Mouse (Mus musculus) frontal cortex, adult 2 months (tissue): ENCODE results near the gene Smg9. TPM values are rescaled to one million over a fixed set of nuclear protein-coding genes. Genes with fewer than 3 reads are reported as not detected.
"Not testable (repeated sequence)": the region's sequence is repeated elsewhere in the genome, so short reads cannot be mapped to it uniquely, and the experiment has no call there.

Source experiments
- DNase-seq, 2 experiments: peaks; one replicate each; pipeline ENCODE4 v3.0.0; 2022; ENCODE audit warnings: low spot score in 1 of 2; ENCODE audit errors: extremely low spot score in 1 of 2
- polyA plus RNA-seq: library from polyadenylated mRNA; depleted of rRNA; stranded (reverse); fragments of >200 nt; gene quantifications from 2 replicates; pipeline ENCODE4 v1.2.3, GENCODE M21; 2012

Gene Smg9
- polyA plus RNA-seq, 1 experiment: 78.1 TPM

DNA sequence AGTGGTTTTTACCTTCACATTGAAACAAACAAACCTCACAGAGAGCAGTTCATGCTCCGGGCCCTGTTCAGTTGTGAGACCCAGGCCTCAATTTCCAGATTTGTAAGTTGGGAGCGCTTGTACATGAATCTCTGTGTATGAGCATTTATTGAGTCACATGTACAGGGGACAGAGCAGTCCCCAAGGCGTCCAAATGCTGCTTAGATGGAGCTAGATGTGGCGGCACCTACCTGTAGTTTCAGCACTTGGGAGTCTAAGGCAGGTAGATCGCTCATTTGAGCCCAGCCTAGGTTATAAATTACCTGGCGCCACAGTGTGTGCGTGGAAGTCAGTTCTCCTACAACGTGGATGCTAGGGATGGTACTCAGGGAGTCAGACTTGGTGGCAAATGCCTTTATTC, 23.0 kb upstream of the Smg9 start:
- DNase-seq: no peak

DNA sequence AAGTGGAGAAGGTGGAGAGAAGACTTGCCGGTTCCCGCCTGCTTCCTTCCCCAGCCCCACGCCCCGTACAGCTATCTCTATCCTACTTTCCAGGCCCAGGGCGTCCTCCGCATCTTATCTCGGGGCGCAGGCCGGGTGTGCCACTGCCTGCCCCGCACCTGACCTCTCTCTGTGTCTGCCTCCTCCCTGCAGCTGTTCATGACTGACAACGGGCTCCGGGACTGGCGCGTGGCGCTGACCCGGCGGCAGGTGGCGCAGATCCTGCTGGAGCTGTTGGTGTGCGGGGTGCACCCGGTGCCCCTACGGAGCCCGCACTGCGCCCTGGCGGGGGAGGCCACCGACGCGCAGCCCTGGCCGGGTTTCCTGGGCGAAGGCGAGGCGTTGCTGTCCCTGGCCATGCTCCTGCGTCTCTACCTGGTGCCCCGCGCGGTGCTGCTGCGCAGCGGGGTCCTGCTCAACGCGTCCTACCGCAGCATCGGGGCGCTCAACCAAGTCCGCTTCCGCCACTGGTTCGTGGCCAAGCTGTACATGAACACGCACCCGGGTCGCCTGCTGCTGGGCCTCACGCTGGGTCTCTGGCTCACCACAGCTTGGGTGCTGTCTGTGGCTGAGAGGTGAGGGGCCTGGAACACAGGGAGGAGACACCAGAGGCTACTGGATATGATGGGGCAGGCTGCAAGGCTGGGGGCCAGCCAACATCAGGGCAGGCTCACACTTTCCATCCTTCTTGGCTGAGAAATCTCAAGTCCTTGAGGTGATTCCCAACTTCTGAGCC, 22.1 kb upstream of the Smg9 start:
- DNase-seq: no peak

DNA sequence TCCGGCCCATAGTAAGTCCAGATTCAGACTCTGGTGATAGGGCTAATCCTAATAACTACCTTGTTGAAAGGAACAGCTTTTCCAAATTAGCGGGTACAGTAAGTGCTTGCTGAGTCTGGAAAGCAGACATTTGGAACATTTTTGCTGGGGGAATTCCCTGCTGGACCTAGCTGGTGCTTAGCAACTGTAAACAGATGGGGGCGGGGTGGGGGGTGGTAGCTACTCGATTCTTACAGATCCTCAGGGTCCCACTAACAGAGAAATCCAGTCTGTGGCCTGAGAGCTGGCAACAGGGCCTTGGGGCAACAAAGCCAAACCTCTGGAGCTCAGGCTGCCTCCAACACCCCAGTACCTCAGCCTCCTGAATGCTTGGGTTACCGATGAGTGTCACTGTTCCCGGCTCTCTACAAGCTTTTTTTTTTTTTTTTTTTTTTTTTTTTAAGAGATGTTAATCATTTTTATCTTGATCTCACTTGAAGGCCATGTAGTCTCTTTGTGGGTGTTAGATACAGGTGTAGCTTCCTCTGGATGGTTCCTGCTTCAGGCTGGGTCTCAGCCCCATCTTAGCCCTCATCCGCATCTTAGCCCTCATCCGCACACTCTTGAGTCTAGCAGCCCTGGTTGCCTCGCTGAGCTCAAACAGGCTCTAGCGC, 21.2 kb upstream of the Smg9 start:
- DNase-seq: no peak

DNA sequence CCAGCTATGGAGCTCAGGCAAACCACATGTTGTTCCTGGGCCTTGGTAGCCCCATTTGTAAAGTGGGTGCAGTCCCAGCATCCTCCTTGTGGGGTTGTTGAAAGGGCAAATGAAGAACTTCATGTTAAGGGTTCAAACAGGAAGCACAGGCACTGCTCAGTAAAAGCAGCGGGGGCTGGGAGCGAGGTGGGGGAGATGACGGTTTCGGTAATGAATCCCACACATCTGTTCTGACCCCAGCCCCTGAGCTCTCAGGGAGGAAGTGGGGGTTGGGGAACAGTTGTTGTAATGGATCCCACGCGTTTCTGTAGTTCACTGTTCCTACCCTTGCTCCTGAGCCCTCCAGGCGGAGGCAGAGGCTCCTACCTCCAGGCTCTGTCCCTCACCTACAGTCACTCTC, 19.5 kb upstream of the Smg9 start:
- no peak for DNase-seq

DNA sequence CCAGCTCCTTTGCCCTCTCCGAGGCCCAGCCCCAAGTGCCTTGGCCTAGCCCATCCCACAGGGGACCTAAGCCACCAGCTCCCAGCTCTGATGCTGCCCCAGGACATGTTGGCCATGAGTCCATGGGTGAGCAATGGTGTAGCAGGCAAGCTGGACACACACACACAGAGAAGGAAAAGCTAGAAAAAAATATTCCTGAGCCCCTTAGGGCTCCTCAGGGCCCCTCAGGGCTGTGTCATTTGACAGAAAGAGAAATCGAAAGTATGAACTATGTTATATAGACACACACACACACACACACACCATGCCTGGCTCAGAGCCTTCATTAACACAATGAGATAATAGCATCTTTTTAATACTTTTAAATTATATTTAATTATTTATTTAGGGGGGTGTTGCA, 19.0 kb upstream of the Smg9 start:
- DNase-seq: no peak

DNA sequence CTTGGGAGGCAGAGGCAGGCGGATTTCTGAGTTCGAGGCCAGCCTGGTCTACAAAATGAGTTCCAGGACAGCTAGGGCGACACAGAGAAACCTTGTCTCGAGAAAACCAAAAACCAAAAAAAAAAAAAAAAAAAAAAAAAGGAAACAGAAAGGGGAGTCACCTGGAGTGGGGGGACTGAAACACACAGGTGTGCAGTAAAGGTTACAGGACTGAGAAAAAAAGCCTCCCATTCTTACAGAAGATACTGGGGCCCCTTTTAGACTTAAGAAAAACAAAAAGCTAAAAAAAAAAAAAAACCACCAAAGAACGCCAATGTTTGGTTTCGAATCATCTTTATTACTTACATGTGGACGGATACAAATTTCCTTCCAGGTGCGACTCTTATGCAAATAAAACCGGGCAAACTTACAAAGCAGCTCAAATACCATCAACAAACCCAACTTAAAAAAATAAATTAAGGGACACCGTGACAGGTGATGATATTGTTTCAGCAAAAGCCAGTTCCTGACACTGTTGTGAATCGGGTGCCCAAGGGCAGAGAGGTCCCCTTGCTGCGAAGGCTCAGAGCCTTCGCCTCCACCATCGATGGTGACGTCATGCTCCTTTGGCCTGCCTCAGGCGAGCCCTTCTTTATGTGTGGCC, 16.6 kb upstream of the Smg9 start:
- no peak for DNase-seq

DNA sequence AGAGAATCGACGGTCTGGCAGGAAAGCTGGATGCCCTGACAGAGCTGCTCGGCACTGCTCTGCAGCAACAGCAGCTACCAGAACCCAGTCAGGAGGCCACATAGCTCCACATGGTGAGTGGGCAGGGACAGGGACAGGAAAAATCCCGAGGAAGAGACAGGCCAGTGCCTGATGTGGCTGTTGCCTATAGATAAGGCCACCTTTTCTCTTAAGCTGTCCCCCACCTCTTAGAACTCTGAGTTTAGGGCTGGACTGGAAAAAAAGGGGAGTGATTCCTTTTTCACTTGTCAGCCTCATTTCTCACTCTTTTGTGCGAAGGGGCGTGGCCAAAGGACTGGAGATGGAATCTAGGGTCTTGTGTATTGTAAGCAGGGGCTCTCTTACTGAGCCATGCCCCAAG, 15.3 kb upstream of the Smg9 start:
- DNase-seq: no peak

DNA sequence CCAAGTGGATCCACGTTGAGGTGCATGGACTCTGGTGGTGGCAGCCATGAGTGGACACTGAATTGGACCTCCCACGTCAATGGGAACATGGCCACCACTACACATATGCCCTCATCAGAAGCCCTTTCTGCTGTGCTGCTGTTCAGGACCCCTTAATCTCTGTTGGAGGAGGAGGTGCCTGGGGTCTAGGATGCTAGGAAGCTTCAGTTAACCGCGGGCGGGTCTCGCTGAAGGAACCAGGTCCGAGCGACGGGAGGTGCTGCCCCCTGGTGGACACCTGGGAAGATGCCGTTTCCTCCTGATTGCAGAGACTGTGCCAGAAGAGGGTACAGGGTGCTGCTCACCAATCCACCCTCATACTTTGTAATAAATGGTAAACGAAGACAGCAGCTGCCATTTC, 14.6 kb upstream of the Smg9 start:
- peak in 1 of 2 experiments; percentile 78 for DNase-seq

DNA sequence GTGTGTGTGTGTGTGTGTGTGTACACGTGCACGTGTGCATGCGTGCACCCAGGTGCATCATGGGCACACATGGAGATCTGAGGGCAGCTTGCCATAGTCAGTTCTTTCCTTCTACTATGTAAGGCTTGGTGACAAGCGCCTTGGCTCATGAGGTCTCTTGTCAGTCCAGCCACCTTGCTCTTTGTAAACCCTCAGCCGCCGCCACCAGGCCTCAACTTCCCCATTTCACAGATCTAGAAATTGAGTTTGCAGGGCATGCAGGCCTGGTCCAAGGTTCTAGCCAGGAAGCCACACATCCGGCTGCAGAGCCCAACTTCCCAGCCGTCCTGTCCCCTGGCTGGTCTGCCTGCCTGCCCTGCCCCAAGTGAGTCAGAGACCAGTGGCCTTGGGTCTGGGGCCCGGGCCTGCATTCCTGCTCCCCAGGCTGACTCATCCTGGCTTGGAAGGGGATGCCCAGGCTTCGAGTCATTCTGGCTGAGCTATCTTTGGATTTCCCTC, 12.3 kb upstream of the Smg9 start:
- no peak for DNase-seq

DNA sequence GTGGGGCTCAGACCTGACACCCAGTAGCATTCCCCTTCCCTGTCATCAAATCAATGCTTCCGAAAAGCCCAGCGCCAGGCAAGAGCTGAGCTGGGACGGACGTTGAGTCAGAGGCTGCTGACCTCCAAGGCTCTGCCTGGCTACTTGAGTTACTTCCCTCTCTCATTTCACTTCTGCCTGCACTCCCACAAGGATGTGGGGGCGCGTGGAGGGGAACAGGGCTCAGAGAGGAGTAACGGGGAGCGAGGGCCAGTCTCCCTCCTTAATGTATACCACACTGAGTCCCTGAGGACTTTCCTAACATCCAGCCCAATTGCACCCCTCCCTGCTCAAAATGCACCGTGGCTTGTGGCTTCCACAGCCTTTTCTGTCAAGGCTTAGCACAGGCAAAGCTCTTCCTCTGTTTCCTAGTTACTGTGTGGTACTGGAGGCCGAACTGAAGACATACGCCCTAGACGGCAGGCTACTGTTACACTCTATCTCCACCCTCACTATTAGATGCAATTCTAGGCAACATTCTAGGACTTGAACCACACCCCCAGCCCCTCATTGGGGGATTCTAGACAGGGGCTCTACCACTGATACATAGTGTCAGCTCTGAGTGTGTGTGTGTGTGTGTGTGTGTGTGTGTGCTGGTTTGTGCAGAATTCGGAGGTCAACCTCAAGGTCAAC, 9.8 kb upstream of the Smg9 start:
- no peak for DNase-seq

DNA sequence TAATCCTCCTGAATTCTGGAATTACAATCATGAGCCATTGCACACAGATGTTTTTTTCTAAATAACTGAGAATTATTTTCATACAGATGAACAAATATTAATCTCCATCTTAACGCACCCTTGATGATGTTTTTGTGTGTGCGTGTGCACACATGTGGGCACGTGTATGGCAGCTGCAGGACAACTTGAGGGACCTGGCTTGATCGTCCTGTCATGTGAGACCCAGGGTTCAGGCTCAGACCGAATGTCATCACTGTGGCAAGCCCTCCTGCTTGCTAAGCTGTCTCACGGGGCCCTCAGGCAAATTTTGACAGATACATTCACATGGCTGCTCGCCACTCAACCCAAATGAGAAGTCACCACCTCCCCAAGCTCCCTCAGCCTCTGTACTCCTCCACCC, 8.9 kb upstream of the Smg9 start:
- DNase-seq: no peak

DNA sequence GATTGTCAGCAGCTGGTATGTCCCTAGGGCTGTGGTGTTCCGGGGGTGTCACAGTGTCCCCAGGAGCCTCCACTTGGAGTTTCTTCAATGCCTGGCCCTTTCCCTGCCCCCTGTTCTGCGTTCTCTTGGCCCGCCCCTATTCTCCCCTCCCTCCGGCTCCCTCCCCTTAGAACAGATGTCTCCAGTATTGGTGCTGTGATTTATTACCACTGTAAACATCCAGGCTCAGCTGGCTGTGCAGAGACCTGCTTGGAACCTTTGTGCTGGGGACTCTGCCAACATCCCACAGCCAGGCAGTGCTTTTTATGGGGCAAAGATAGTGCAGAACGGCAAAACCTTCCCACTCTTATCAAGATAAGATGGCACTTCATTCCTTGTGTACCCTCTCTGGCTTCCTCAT, 8.3 kb upstream of the Smg9 start:
- DNase-seq: peak in 1 of 2 experiments; percentile 23

DNA sequence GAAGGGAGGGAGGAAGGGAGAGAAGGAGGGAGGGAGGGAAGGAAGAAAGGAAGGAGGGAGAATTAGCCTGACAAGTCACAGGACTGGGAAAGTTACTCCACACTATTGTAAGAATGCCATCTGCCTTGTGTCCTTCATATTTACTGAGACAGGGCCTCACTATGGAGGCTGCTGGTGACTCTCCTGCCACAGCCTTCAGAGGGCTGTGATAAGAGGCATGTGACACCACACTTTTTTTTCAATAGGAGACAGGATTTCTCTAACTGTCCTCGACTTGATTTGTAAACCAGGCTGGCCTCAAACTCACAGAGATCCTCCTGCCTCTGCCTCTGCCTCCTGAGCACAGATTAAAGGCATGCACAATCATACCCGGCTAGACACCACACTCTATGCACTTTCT, 7.7 kb upstream of the Smg9 start:
- DNase-seq: no peak

DNA sequence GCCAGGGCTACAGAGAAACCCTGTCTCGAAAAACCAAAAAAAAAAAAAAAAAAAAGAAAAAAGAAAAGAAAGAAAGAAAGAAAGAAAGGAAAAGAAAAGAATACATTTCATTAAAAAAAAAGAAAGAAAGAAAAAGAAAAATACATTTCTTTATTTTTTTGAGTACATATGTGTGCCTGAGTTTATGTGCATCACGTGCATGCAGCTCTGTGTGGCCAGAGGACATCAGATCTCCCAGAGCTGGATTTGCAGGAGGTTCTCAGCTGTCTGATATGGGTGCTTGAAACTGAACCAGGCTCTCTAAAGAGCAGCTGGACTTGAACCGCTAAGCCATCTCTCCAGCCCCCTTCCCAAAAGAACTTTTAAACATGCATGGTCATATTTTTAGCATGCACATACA, 5.4 kb upstream of the Smg9 start:
- DNase-seq: no peak

DNA sequence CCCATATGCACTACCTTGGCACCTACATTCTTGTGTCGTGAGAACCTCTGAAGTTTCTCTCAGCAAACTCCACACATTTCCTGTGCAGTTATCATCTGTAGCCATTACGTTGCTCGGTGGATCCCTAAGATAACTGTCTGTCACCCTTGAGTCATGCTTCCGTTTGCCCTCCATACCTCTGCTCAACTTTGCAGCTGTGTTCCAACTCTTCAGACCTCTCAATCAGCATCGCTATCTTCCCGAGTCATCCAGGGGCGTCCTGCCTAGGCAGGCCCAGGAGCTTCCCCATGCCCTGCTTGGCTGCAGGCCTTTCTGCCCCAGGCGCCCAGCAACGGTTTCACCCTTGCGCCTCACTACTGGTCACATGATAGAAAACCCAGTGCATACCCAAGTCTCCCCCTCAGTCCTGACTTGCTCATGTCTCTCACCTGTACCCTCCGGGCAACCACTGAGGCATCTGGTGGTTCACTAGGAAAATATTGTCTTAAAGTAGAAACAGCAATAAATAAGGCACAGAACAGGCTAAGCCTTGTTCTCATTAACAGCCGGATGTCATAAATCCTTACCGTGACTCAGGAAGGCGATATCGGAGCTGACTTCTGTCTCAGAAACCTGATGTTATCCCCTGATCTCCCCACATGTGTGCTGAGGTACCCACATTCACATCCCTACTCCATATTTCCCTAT, 4.8 kb upstream of the Smg9 start:
- DNase-seq: no peak

DNA sequence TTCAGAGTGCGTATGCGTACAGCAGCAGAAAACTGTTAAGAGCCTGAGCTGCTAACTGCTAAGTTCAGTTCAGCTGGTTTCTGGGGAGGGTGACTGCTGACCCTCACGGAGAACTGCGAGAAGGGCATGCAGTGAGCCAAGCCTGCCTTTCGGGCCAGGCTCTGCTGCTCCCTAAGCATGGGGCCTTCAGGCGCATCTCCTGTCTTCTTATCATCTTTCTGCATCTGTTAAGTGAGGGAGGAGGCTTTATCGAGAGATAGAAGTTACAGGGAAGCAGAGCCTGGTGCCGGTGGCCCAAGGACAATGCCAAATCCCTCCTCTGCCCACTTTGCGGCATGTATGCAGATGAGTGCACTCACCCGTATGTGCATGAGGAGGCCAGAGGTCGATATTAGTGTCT, 2.6 kb upstream of the Smg9 start:
- no peak for DNase-seq

DNA sequence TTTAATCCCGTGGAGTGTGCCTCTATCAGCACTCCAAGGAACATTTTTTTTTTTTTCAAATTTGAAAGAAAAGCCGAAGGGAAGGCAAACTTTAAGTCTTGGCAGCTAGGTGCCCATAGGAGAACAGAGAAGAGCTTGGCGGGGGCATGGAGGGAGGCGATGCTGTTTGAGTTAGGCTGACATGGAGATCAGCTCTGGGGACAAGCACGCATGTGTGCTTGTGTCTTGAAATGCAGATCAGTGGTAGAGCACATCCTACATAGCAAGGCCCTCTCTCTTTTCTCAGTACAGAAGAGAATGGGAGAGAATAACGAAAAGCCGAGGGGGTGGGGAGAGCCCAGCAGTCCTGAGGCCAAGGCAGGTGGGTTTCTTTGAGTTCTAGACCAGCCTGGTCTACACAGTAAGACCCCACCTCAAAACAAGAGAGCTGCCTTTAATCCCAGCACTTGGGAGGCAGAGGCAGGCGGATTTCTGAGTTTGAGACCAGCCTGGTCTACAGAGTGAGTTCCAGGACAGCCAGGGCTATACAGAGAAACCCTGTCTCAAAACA, 980 bp upstream of the Smg9 start:
- DNase-seq: no peak

DNA sequence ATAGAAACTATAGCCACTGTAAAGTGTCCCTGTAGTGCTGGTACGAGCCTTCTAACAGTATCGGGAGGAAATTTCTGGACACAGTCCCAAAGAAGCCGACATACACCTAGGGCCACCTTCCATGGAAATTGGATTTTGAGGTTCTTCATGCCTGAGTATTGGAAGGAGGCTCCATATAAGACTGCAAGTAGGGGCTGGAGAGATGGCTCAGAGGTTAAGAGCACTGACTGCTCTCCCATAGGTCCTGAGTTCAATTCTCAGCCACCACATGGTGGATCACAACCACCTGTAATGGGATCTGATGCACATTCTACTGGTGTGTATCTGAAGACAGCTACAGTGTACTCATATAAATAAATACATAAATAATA, 648 bp downstream of the Smg9 start:
- no peak for DNase-seq

DNA sequence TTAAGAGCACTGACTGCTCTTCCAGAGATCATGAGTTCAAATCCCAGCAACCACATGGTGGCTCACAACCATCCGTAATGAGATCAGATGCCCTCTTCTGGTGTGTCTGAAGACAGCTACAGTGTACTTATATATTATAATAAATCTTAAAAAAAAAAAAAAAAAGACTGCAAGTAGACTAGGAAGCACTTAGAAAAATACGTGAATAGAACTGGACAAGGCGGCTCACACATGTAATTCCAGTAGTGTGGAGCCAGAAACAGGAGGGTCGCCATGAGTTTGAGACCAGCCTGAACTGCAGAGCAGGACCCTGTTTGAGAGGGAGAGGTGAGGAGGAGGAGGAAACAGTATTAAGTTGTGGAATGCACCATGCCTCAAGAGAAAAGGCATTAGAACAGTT, 1.1 kb downstream of the Smg9 start:
- DNase-seq: not testable (repeated sequence)

DNA sequence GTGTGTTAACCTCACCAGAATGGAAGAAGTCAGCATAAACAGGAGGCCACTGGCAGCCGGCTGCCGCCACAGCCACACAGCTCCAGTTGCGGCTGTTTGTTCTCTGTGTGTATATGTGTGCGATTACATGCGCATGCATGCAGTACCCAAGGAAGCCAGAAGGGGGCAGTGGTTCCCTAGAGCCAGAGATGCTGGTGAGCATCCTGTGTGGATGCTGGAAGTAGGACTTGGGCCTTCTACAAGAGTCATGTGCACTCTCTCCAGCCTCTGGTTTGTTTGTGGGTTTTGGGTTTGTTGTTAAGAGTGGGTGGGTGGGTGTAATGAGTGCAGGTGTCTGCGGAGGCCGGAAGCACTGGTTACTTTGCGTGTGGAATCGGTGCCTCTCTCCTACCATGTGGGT, 3.4 kb downstream of the Smg9 start:
- no peak for DNase-seq
